Mouse (Mus musculus) CH12.LX (cell line): ENCODE results near the gene Ttl. TPM values are rescaled to one million over a fixed set of nuclear protein-coding genes. Genes with fewer than 3 reads are reported as not detected.
A peak's percentile ranks its signal among the peaks of the same experiment; 100 is the strongest.

Experiments
- DNase-seq: peaks from one replicate; pipeline ENCODE4 v3.0.0-alpha.2; 2013; ENCODE audit errors: extremely low read depth
- H3K27ac ChIP-seq: 2 replicates; pipeline ENCODE4 v1.5.1; 2012; ENCODE audit warnings: low read depth, mild to moderate bottlenecking, control low read depth, moderate library complexity; ENCODE audit not compliant: insufficient read depth
- H3K27me3 ChIP-seq: replicated peaks from 2 replicates; pipeline ENCODE3; 2012; ENCODE audit warnings: inconsistent platforms
- H3K36me3 ChIP-seq, 2 experiments: replicated peaks in 1 of 2; 2 replicates each; pipeline versions ENCODE3 to v1.6.1; 2012; ENCODE audit warnings: inconsistent platforms in 1 of 2, low read length in 1 of 2, mild to moderate bottlenecking in 1 of 2, mixed read lengths in 1 of 2, moderate library complexity in 1 of 2; ENCODE audit not compliant: control insufficient read depth in 1 of 2, insufficient read depth in 1 of 2
- H3K4me1 ChIP-seq, 2 experiments: 2 replicates each; pipeline ENCODE4 v1.6.1; 2012; ENCODE audit warnings: inconsistent platforms in 1 of 2, moderate library complexity in 1 of 2; ENCODE audit not compliant: insufficient read depth in 2 of 2, control insufficient read depth in 1 of 2
- H3K4me2 ChIP-seq: 2 replicates; pipeline ENCODE4 v1.6.1; 2012; ENCODE audit warnings: low read depth, mild to moderate bottlenecking, control low read depth; ENCODE audit not compliant: poor library complexity, insufficient read depth, severe bottlenecking
- H3K4me3 ChIP-seq, 3 experiments: fragments of 150-350 bp in 1 of 3; sonication (generic) in 1 of 3; replicated peaks in 1 of 3; 2 replicates each; pipeline versions ENCODE3 to v1.5.1; 2011 to 2012; ENCODE audit warnings: low read depth in 2 of 3, low read length in 2 of 3, mild to moderate bottlenecking in 2 of 3, moderate library complexity in 2 of 3, control low read depth in 1 of 3, improper control_type of control experiment in 1 of 3, inconsistent platforms in 1 of 3, mixed read lengths in 1 of 3; ENCODE audit not compliant: poor library complexity in 1 of 3
- H3K79me2 ChIP-seq: replicated peaks from 2 replicates; pipeline ENCODE4 v1.6.1; 2012; ENCODE audit warnings: mild to moderate bottlenecking, moderate library complexity; ENCODE audit not compliant: control insufficient read depth, poor library complexity, insufficient read depth, severe bottlenecking; ENCODE audit errors: extremely low read depth
- H3K9ac ChIP-seq: 2 replicates; pipeline ENCODE4 v1.6.1; 2012; ENCODE audit warnings: low read depth, mild to moderate bottlenecking, control low read depth, moderate library complexity; ENCODE audit not compliant: insufficient read depth
- H3K9me3 ChIP-seq: replicated peaks from 2 replicates; pipeline ENCODE3; 2012; ENCODE audit warnings: low read length, inconsistent platforms, mixed read lengths
- BHLHE40 ChIP-seq: IDR thresholded peaks from 2 replicates; pipeline ENCODE4 v1.6.1; 2011; ENCODE audit warnings: mild to moderate bottlenecking, low read depth, low read length, improper control_type of control experiment
- CHD1 ChIP-seq: IDR thresholded peaks from 2 replicates; pipeline ENCODE4 v1.6.1; 2012; ENCODE audit warnings: low read depth, low read length, improper control_type of control experiment, inconsistent platforms
- CHD2 ChIP-seq: IDR thresholded peaks from 2 replicates; pipeline ENCODE4 v1.6.1; 2011; ENCODE audit warnings: low read length, improper control_type of control experiment
- CTCF ChIP-seq, 2 experiments: IDR thresholded peaks in 1 of 2; conservative IDR thresholded peaks in 1 of 2; 2 replicates each; pipeline ENCODE4 v1.5.1; 2011 to 2012; ENCODE audit warnings: low read depth in 2 of 2, low read length in 2 of 2, improper control_type of control experiment in 1 of 2, inconsistent platforms in 1 of 2, mild to moderate bottlenecking in 1 of 2, moderate library complexity in 1 of 2
- E2F4 ChIP-seq: IDR thresholded peaks from 2 replicates; pipeline ENCODE4 v1.6.1; 2011; ENCODE audit warnings: low read depth, low read length, improper control_type of control experiment; ENCODE audit not compliant: insufficient replicate concordance
- ELF1 ChIP-seq: IDR thresholded peaks from 2 replicates; pipeline ENCODE4 v1.6.1; 2014; ENCODE audit warnings: low read depth, mild to moderate bottlenecking, inconsistent platforms, low read length, improper control_type of control experiment
- ETS1 ChIP-seq: conservative IDR thresholded peaks from 2 replicates; pipeline ENCODE4 v1.6.1; 2012; ENCODE audit warnings: low read depth, mild to moderate bottlenecking, inconsistent platforms, low read length, improper control_type of control experiment, moderate library complexity
- GABPA ChIP-seq: IDR thresholded peaks from 2 replicates; pipeline ENCODE4 v1.6.1; 2012; ENCODE audit warnings: low read depth, low read length, improper control_type of control experiment, inconsistent platforms; ENCODE audit not compliant: insufficient replicate concordance
- HCFC1 ChIP-seq: IDR thresholded peaks from 2 replicates; pipeline ENCODE4 v1.6.1; 2012; ENCODE audit warnings: low read depth, mild to moderate bottlenecking, inconsistent platforms, low read length, improper control_type of control experiment
- IRF4 ChIP-seq: IDR thresholded peaks from 2 replicates; pipeline ENCODE4 v1.6.1; 2014; ENCODE audit warnings: low read depth, mild to moderate bottlenecking, inconsistent platforms, low read length, improper control_type of control experiment
- JUN ChIP-seq: IDR thresholded peaks from 2 replicates; pipeline ENCODE4 v1.6.1; 2011; ENCODE audit warnings: low read depth, mild to moderate bottlenecking, low read length, improper control_type of control experiment, moderate library complexity; ENCODE audit not compliant: insufficient read depth
- JUND ChIP-seq: conservative IDR thresholded peaks from 2 replicates; pipeline ENCODE4 v1.6.1; 2011; ENCODE audit warnings: low read depth, low read length, improper control_type of control experiment
- KAT2A ChIP-seq: IDR thresholded peaks from 2 replicates; pipeline ENCODE4 v1.6.1; 2012; ENCODE audit warnings: low read length, improper control_type of control experiment, inconsistent platforms; ENCODE audit not compliant: insufficient replicate concordance
- MAX ChIP-seq: IDR thresholded peaks from 2 replicates; pipeline ENCODE4 v1.6.1; 2011; ENCODE audit warnings: low read length, improper control_type of control experiment
- MAZ ChIP-seq: IDR thresholded peaks from 2 replicates; pipeline ENCODE4 v1.6.1; 2012; ENCODE audit warnings: low read depth, mild to moderate bottlenecking, inconsistent platforms, low read length, improper control_type of control experiment, moderate library complexity
- MEF2A ChIP-seq: IDR thresholded peaks from 2 replicates; pipeline ENCODE4 v1.6.1; 2014; ENCODE audit warnings: low read depth, mild to moderate bottlenecking, inconsistent platforms, low read length, improper control_type of control experiment, borderline replicate concordance
- MYC ChIP-seq: IDR thresholded peaks from 2 replicates; pipeline ENCODE4 v1.6.1; 2011; ENCODE audit warnings: low read depth, mild to moderate bottlenecking, improper control_type of control experiment, low read length
- NELFE ChIP-seq: IDR thresholded peaks from 2 replicates; pipeline ENCODE4 v1.6.1; 2011; ENCODE audit warnings: low read depth, low read length, improper control_type of control experiment
- POLR2A ChIP-seq: IDR thresholded peaks from 2 replicates; pipeline ENCODE4 v1.6.1; 2011; ENCODE audit warnings: low read depth, mild to moderate bottlenecking, improper control_type of control experiment, low read length
- RAD21 ChIP-seq: IDR thresholded peaks from 2 replicates; pipeline ENCODE4 v1.6.1; 2011; ENCODE audit warnings: low read depth, mild to moderate bottlenecking, low read length, improper control_type of control experiment, moderate library complexity
- RCOR1 ChIP-seq: conservative IDR thresholded peaks from 2 replicates; pipeline ENCODE4 v1.6.1; 2012; ENCODE audit warnings: low read depth, mild to moderate bottlenecking, inconsistent platforms, low read length, improper control_type of control experiment
- SIN3A ChIP-seq: IDR thresholded peaks from 2 replicates; pipeline ENCODE4 v1.6.1; 2012; ENCODE audit warnings: low read length, improper control_type of control experiment, inconsistent platforms
- SMC3 ChIP-seq: IDR thresholded peaks from 2 replicates; pipeline ENCODE4 v1.6.1; 2011; ENCODE audit warnings: low read depth, low read length, improper control_type of control experiment
- TBP ChIP-seq: conservative IDR thresholded peaks from 2 replicates; pipeline ENCODE4 v1.6.1; 2011; ENCODE audit warnings: low read depth, low read length, improper control_type of control experiment
- USF1 ChIP-seq: IDR thresholded peaks from 2 replicates; pipeline ENCODE4 v1.6.1; 2014; ENCODE audit warnings: low read depth, mild to moderate bottlenecking, inconsistent platforms, low read length, improper control_type of control experiment
- ZC3H11A ChIP-seq: IDR thresholded peaks from 2 replicates; pipeline ENCODE4 v1.6.1; 2012; ENCODE audit warnings: low read depth, mild to moderate bottlenecking, inconsistent platforms, low read length, improper control_type of control experiment
- ZNF384 ChIP-seq: IDR thresholded peaks from 2 replicates; pipeline ENCODE4 v1.6.1; 2012; ENCODE audit warnings: low read depth, low read length, improper control_type of control experiment, inconsistent platforms
- dilution Hi-C: fragments of 300-500 bp; cut with MboI; formaldehyde crosslinking; loops from 2 replicates; pipeline ENCODE4 v1.14.3; 2020; ENCODE audit warnings: low sequenced_read_pairs; ENCODE audit not compliant: extremely low pct_unique_long_range_greater_than_20kb, extremely low pct_ligation_motif_present
- in situ Hi-C: fragments of 300-500 bp; cut with MboI; formaldehyde crosslinking; loops from 3 replicates; pipeline ENCODE4 v1.14.3; 2019; ENCODE audit warnings: low sequenced_read_pairs, low pct_ligation_motif_present, low pct_unique_long_range_greater_than_20kb, mixed read lengths
- polyA plus RNA-seq: library from polyadenylated mRNA; unstranded; fragments of >175 nt; gene quantifications from 2 replicates; pipeline ENCODE4 v1.2.1, GENCODE M21; 2012; ENCODE audit warnings: low read depth; ENCODE audit not compliant: insufficient read length
- total RNA-seq, 2 experiments: library from RNA; depleted of rRNA; stranded (reverse); fragments of 300-350 nt in 1 of 2; fragments of >200 nt in 1 of 2; gene quantifications; 2 replicates each; pipeline ENCODE4 v1.2.3; 2012 to 2014

Gene Ttl
- total and polyA plus RNA-seq, 3 experiments = 1.8 to 2.9 (median 2.7) TPM

DNA sequence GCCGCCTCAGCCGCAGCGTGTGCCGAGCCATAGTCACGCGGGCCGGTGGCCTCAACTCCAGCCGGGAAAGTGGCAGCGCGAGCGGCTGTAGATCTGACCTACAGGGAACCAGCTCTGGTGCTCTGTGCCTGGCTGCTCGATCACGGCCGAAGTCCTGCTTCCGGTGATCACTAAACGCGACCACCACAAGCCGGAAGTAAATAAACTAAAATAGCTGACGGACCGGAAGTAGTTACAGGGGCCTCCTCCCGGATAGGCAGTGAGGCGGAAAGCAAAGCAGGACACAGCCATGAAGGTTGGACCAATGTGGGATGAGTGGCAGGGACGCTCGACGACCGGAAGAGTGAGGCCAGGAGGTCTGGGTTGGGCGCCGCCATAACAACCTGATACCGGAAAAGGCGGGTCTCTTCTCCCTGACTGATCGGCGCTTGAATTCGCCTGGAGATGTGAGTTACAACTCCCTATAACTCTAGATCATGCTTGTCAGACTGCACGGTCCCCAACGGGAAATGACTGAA is 63.7 kb downstream of the Ttl start, which contains the start of gene Chchd5 (continued):
- TF ChIP-seq MAZ (no peak), MYC (0 out of 2 replicates have a peak, but pooled peaks have one; percentile 50), ETS1 (0 out of 2 replicates have a peak, but pooled peaks have one; percentile 21), ELF1 (peak; percentile 93), MEF2A (peak; percentile 81; the same call in 1 of the 2 replicates), GABPA (no peak; the same call in 1 of the 2 replicates), JUND (no peak), SMC3 (no peak)

DNA sequence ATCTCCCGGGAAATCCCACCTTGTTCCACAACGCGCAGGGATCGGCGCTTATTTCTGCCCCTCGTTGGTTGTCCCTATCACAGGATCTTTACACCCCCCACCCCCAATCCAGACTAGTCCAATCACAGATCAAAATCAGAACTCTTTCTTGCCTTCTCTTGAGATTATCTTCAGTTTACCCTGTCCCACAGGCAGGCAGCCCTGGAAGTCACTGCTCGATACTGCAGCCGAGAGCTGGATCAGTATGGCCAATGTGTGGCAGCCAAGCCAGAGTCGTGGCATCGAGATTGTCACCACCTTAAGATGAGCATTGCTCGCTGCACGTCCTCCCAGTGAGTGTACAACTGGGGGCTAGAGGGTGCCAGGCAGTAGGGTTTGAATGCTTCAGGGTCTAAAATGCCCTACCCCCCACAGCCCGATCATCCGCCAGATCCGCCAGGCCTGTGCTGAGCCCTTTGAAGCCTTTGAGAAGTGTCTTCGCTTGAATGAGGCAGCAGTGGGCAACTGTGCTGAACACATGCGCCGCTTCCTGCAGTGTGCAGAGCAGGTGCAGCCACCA is 64.3 kb downstream of the Ttl start:
- Histone ChIP-seq H3K79me2 (0 out of 2 replicates have a peak, but pooled peaks cover 3% of the 10 kb centered on the region), H3K27ac (peak overlapping the region; percentile 95), H3K9me3 (peaks cover 2% of the 10 kb centered on the region), H3K9ac (peak overlapping the region; percentile 78), H3K4me3 (peak overlapping the region; percentile 68 to 89 (median 76)), H3K4me1 (peaks cover 5 to 26% of the 10 kb centered on the region in 2 experiments; a peak in 3 of 4 replicates), H3K36me3 (peaks cover 34 to 64% of the 10 kb centered on the region in 2 experiments), H3K4me2 (peak overlapping the region; percentile 61), H3K27me3 (no peaks in the 10 kb centered on the region)
- TF ChIP-seq CHD2 (no peak), BHLHE40 (0 out of 2 replicates have a peak, but pooled peaks have one; percentile 25), CTCF (conservative IDR thresholded peaks at IDR 0.05 in 1 of 2, IDR thresholded peaks at IDR 0.05 in 1 of 2; ENCODE audit: low read depth in 2 of 2, low read length in 2 of 2) (no peak), E2F4 (no peak), NELFE (no peak), ZC3H11A (no peak), SMC3 (no peak), JUN (no peak), POLR2A (no peak), MAX (peak; percentile 66; the same call in 1 of the 2 replicates)
- DNase-seq = peak; percentile 34
- dilution Hi-C loops (no loop called here), in situ Hi-C loops (no loop called here)

DNA sequence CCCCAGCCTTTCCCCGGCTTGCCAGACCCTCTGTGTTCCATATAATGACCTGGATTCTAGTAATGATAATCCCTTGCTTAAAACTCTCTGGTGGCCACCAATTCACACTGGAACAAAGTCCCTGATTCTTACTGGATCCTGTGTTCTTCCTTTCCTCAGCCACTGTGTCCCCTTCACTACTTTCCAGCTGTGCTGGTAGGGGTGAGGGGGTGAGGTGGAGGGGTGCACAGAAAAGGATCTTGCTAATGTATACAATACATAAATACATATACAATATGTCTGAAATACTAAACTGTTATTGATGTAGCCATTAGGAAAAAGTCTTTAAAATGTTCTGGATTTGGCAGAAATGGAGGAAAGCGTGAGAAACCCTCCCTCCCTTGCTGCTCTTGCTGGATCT is 65.0 kb downstream of the Ttl start:
- peak overlapping the region; percentile 61 for H3K4me2 ChIP-seq
- H3K9ac ChIP-seq = peak overlapping the region; percentile 78
- H3K9me3 ChIP-seq = peaks cover 2% of the 10 kb centered on the region
- H3K36me3 ChIP-seq = peaks cover 27 to 57% of the 10 kb centered on the region in 2 experiments
- H3K4me1 ChIP-seq = peaks cover 5 to 26% of the 10 kb centered on the region in 2 experiments; a peak in 3 of 4 replicates
- dilution Hi-C loops = no loop called here
- H3K27ac ChIP-seq = peak overlapping the region; percentile 95; the same call in 1 of the 2 replicates
- in situ Hi-C loops = no loop called here
- DNase-seq = no peak
- TF ChIP-seq KAT2A (no peak), CHD1 (no peak), RCOR1 (no peak), JUN (no peak), SIN3A (no peak), SMC3 (no peak), POLR2A (no peak), TBP (no peak), IRF4 (no peak), USF1 (no peak), RAD21 (no peak), MAX (no peak), HCFC1 (no peak), NELFE (no peak), ZNF384 (no peak), BHLHE40 (no peak)
- H3K27me3 ChIP-seq = no peaks in the 10 kb centered on the region
- peak overlapping the region; percentile 68 to 89 (median 76) for H3K4me3 ChIP-seq
- H3K79me2 ChIP-seq = 0 out of 2 replicates have a peak, but pooled peaks cover 3% of the 10 kb centered on the region
